Mouse (Mus musculus) kidney, adult 2 months (tissue): Measurements from ENCODE around the gene Abcc4. TPM values are rescaled to one million over a fixed set of nuclear protein-coding genes. Genes with fewer than 3 reads are reported as not detected.

Source experiments
- DNase-seq: peaks from one replicate; pipeline ENCODE4 v3.0.0; 2021
- H3K27ac ChIP-seq: fragments of 200-500 bp; 2 replicates; pipeline ENCODE4 v1.5.1; 2012; ENCODE audit warnings: low read depth, low read length, control low read depth, inconsistent platforms; ENCODE audit not compliant: insufficient read depth
- H3K27me3 ChIP-seq: fragments of 200-500 bp; replicated peaks from 2 replicates; pipeline ENCODE4 v1.6.1; 2012; ENCODE audit warnings: mild to moderate bottlenecking, moderate library complexity, low read length, inconsistent platforms; ENCODE audit not compliant: control insufficient read depth, insufficient read depth
- H3K36me3 ChIP-seq: fragments of 200-500 bp; 2 replicates; pipeline ENCODE4 v1.6.1; 2012; ENCODE audit warnings: mild to moderate bottlenecking, moderate library complexity, low read length, inconsistent platforms; ENCODE audit not compliant: control insufficient read depth, insufficient read depth
- H3K4me1 ChIP-seq: fragments of 200-500 bp; 2 replicates; pipeline ENCODE4 v1.6.1; 2011; ENCODE audit warnings: low read length; ENCODE audit not compliant: control insufficient read depth, insufficient read depth
- H3K4me3 ChIP-seq: fragments of 200-500 bp; 2 replicates; pipeline ENCODE4 v1.5.1; 2011; ENCODE audit warnings: mild to moderate bottlenecking, low read depth, low read length, control low read depth; ENCODE audit not compliant: insufficient read depth
- CTCF ChIP-seq: fragments of 200-500 bp; conservative IDR thresholded peaks from 2 replicates; pipeline ENCODE4 v1.5.1; 2011; ENCODE audit warnings: low read depth, mild to moderate bottlenecking, control low read depth, low read length, moderate library complexity, mixed read lengths; ENCODE audit not compliant: insufficient read depth, insufficient read length
- POLR2A ChIP-seq: fragments of 200-500 bp; IDR thresholded peaks from one replicate; pipeline ENCODE4 v1.6.1; 2011; ENCODE audit warnings: low read depth, low read length, control low read depth
- WGBS: fragments of 180-500 bp; shearing (Covaris S2); methylation state at CpG from one replicate; pipeline ENCODE4 v1.1.7; 2018; 5-methylcytosine and 5-hydroxymethylcytosine counted together
- polyA plus RNA-seq: library from polyadenylated mRNA; depleted of rRNA; stranded (reverse); fragments of >200 nt; gene quantifications from 2 replicates; pipeline ENCODE4 v1.2.3, GENCODE M21; 2012

Abcc4 gene
- polyA plus RNA-seq, 1 experiment: 31.3 TPM

GRCm38 (mm10) chr14:118565696-118566095, 140.3 kb downstream of the Abcc4 start:
- Histone ChIP-seq H3K27ac (no peak overlapping the region), H3K36me3 (no peaks in the 10 kb centered on the region), H3K27me3 (no peaks in the 10 kb centered on the region), H3K4me1 (no peaks in the 10 kb centered on the region), H3K4me3 (no peak overlapping the region)
- DNase-seq: no peak
- 91% methylated on average over 5 of the region's 5 CpGs for WGBS
- TF ChIP-seq CTCF: no peak
- no peak for TF ChIP-seq POLR2A

DNA sequence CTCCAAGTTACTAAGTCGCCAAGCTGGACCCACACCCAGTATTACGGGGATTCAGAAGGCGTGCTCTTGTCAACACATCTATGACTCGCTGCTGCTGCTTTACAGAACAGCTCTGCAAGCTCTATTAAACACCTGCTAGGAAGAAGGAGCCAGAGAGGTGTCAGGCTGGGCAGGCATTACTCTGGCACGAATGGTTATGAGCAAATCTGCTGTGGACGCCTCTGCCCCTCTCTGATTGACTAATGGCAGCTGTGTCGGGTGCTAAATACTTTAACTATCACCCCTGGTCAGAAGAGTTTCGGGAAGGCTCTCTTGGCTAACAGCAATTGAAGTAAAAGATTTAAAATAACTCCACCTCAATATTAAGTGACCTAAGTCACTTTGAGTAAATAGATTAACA, 142.4 kb downstream of the Abcc4 start:
- DNase-seq: no peak
- Histone ChIP-seq H3K27me3 (no peaks in the 10 kb centered on the region), H3K4me3 (no peak overlapping the region), H3K36me3 (no peaks in the 10 kb centered on the region), H3K4me1 (no peaks in the 10 kb centered on the region), H3K27ac (no peak overlapping the region)
- TF ChIP-seq POLR2A (no peak), CTCF (no peak)
- 86% methylated on average over 8 of the region's 8 CpGs for WGBS

- H3K4me1 ChIP-seq: no peaks in the 10 kb centered on the region
- H3K27ac ChIP-seq: no peak overlapping the region
- H3K4me3 ChIP-seq: no peak overlapping the region
- WGBS: 81% methylated on average over 20 of the region's 20 CpGs
- no peaks in the 10 kb centered on the region for H3K27me3 ChIP-seq
- no peak for TF ChIP-seq POLR2A
- TF ChIP-seq CTCF: no peak
- H3K36me3 ChIP-seq: no peaks in the 10 kb centered on the region
- no peak for DNase-seq
These were observed 153.0 kb downstream of the Abcc4 start for GRCm38 (mm10) chr14:118552901-118553475.

DNA sequence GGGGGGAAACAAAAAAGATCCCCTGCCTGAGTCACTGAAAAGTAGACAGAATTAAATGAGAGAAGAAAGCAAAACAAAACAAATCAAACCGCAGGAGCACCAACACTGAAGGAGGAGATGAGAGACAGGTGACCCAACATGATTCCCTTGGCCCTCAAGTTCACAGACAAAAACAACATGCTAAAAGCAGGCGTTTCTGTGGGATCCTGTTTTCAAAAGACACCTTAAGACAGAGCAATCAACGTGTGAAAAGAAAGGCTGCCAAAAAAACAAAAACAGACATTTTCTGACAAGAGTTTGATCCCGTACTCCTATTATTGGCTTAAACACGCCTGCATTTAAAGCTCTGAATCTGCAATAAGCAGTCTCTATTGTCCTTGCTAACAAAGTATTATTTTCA, 153.6 kb downstream of the Abcc4 start:
- Histone ChIP-seq H3K4me1 (no peaks in the 10 kb centered on the region), H3K27ac (no peak overlapping the region), H3K36me3 (no peaks in the 10 kb centered on the region), H3K4me3 (no peak overlapping the region), H3K27me3 (no peaks in the 10 kb centered on the region)
- DNase-seq: no peak
- TF ChIP-seq CTCF: no peak
- TF ChIP-seq POLR2A: no peak
- 80% methylated on average over 5 of the region's 5 CpGs for WGBS

DNA sequence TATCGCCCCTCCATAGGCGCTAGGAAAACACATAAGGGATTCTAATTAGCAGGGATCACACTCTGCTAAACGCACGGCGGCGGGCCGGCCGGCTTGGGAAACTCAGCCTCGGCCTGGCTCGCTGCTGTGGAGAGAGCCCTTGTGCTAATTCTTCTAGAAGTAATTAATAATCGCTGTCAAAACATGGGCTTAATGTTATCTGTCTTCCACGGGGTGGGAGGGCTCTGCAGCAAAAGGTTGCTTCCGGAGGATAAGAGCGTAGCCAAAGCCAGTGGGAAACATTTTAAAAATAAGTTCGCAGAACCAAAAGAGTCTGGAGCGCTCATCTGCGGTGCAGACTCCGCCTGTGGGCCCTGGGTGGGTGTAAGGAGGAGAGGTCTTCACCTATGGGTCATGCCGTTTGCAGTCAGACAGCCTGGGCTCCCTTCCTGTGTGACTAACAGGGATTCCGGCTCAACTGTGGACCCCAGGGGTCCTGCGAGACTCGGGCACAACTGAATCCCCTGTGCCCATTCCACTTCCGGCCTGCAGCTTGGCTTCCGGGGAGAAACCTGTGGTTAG, 154.2 kb downstream of the Abcc4 start:
- Histone ChIP-seq H3K4me1 (no peaks in the 10 kb centered on the region), H3K36me3 (no peaks in the 10 kb centered on the region), H3K27ac (0 out of 2 replicates have a peak overlapping the region, but pooled peaks have one; percentile 52), H3K4me3 (no peak overlapping the region; the same call in 1 of the 2 replicates), H3K27me3 (no peaks in the 10 kb centered on the region)
- WGBS: 38% methylated on average over 24 of the region's 24 CpGs
- peak; percentile 38 for DNase-seq
- no peak for TF ChIP-seq CTCF
- TF ChIP-seq POLR2A: no peak

GRCm38 (mm10) chr14:118551061-118551724, 154.8 kb downstream of the Abcc4 start:
- WGBS: 51% methylated on average over 18 of the region's 18 CpGs
- no peaks in the 10 kb centered on the region for H3K4me1 ChIP-seq
- no peak overlapping the region for H3K4me3 ChIP-seq
- no peaks in the 10 kb centered on the region for H3K27me3 ChIP-seq
- TF ChIP-seq POLR2A: no peak
- no peak overlapping the region for H3K27ac ChIP-seq
- no peak for DNase-seq
- no peaks in the 10 kb centered on the region for H3K36me3 ChIP-seq

DNA sequence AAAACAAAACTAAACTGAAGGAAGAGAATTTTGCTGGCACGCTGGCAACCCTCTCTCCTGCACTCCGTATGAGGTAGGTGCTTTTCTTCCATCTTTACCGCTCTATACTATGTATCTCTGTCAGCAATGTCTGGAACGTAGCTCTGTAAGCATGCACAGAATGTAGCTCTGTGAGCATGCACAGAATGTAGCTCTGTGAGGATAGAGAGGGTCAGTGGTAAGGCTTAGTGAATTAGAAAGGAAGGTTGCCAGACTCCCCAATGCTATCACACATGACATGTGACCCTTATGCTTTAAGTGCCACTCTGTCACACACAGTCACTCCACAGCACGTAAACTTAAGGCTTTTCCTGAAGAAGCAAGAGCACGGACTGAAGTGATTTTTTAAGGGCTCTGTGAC, 161.5 kb downstream of the Abcc4 start:
- TF ChIP-seq POLR2A: no peak
- TF ChIP-seq CTCF: no peak
- WGBS: 92% methylated on average over 6 of the region's 6 CpGs
- Histone ChIP-seq H3K27me3 (no peaks in the 10 kb centered on the region), H3K27ac (no peak overlapping the region), H3K4me3 (no peak overlapping the region), H3K4me1 (no peaks in the 10 kb centered on the region), H3K36me3 (no peaks in the 10 kb centered on the region)
- no peak for DNase-seq
